Mouse (Mus musculus) small intestine, adult 2 months (tissue): ENCODE measurements around the gene Gpn2.

Experiments
- CTCF ChIP-seq: fragments of 200-500 bp; IDR thresholded peaks from 2 replicates; pipeline ENCODE4 v1.5.1; 2012; ENCODE audit warnings: low read depth, mild to moderate bottlenecking, control low read depth, inconsistent platforms, low read length, moderate library complexity, mixed read lengths; ENCODE audit not compliant: insufficient replicate concordance, insufficient read length; ENCODE audit errors: extremely low read depth
- POLR2A ChIP-seq: fragments of 200-500 bp; IDR thresholded peaks from 2 replicates; pipeline ENCODE4 v1.6.1; 2012; ENCODE audit warnings: low read depth, mild to moderate bottlenecking, control low read depth, inconsistent platforms, low read length, moderate library complexity

DNA sequence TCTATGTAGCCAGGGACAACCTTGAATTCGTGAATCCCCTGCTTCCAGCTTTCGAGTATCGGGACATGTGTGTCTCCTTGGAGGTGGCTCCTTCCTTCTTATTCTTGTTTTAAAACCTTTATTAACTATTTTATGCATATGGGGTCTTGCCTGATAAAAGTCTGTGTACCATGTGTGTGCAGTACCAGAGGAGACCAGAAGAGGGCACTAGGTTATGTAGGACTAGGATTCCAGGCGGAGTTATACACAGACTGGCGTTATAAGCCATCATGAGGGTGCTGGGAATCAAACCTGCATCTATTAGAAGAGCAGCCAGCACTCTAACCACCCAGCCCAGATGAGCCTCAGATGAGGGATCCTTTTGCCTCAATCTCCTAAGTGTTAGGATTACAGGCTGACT, 27.7 kb downstream of the Gpn2 start:
- TF ChIP-seq POLR2A (no peak), CTCF (no peak)
